Mouse (Mus musculus) heart, postnatal 36 days (tissue): ENCODE data around the gene Bbip1. TPM values are rescaled to one million over a fixed set of nuclear protein-coding genes. Genes with fewer than 3 reads are reported as not detected.
"Not testable (repeated sequence)": the region's sequence is repeated elsewhere in the genome, so short reads cannot be mapped to it uniquely, and the experiment has no call there.

ENCODE experiments used
- DNase-seq, 2 experiments: peaks; one replicate each; pipeline ENCODE4 v3.0.0; 2021 to 2022
- intact Hi-C: fragments of 180-260 bp; cut with DNase I; formaldehyde crosslinking; loops from one replicate; pipeline ENCODE4 v1.15.1; 2025
- total RNA-seq, 2 experiments: library from RNA; stranded (reverse); gene quantifications; 2 replicates each; pipeline ENCODE4 v1.2.3; 2021

The Bbip1 gene
- total RNA-seq: 10 to 100 TPM; 34.9 to 36.2 TPM

DNA sequence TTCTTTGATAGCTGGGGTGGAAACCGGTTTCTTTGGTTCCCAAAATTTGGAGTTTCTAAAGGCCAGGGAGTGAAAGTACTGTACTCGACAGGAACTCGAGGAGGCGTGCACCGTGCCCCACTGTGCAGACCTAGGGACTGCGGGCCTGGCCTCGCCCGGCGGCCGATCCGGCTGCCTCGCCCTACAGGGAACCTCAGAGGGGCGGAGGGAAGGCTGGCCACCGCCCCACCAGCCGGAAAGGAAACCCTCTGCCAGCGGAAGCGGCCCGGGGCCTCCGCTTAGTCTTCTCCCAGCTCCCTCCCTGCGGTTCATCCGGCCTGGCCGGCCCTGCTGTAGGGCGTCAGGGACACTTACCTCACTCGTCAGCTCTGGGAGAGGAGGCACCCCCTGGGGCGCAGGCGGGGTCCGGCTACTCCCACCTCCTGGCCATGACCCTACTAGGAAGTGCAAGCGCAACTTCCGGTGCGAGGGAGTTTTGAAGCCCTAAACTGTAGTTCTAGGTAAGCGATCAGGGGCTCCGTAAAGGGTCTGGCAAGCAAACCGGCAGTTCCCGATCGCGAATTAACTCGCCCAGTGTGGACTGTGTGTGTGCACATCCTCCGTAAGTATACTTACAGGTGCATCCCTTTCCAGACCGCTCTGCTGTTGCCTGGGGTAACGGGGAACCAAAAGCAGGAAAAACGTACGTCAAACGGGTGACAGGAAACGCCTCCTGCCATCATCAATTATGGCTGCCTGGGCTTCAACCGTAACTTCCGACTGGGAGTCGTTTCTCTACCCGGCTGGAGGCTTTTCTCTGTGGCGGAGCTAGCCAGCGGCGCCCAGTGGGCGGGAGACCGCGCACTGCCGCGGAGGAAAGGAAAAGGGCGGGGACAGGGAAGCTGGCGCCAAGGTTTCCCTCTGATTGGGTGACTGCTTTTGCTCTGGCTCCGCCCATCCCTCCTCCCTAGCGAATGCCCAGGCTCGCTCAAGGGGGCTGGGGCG is at the start of gene Bbip1, which contains the start of gene Shoc2:
TSS of gene Bbip1 (minus strand) at position 826 of the 984 bp plus-strand sequence.
TSS of gene Shoc2 (plus strand) at position 505 of the 984 bp plus-strand sequence.
- DNase-seq: peak; percentile 96 to 98

DNA sequence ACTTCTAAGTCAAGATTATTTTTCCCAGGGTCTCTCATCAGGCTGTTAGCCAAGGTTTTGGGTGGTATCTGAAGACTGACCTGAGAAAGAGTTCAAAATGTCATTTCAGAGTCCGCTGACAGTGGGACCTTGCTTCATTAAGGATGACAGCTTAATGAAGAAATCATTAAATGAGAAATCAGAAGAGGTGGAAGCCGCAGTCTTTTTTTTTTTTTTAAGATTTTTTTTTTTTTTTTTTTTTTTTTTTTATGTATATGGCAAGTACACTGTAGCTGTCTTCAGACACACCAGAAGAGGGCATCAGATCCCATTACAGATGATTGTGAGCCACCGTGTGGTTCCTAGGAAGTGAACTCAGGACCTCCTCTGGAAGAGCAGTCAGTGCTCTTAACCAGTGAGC is 49.4 kb upstream of the Bbip1 start:
- intact Hi-C loops: no loop called here
- DNase-seq: no peak

More for the DNA sequence above, at the start of gene Bbip1, which contains the start of gene Shoc2:
- intact Hi-C loops: loop anchor here (2.0 to 10.0 kb wide), 4 partner anchors 41 to 632 kb away; partner anchors contain the start of genes Mxi1 and Smndc1

DNA sequence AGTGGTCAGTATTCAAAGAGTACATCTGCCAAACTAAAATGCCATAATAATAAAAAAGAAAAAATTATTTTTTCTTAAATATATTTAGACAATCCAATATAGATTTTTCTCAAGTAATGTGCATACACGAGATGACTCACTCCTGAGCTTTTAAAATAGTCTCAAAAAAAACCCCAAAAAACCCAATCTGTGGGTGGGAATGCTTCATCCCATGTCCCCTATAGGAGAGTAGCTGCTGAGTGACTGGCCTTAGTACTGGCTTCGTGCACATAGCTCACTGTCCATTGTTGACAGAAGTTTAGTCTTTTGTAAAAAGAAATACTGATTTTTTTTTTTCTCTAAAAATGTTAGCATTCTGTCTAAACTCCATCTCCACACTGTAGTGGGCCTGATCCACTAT is 46.1 kb upstream of the Bbip1 start:
- intact Hi-C loops: no loop called here
- DNase-seq: no peak

DNA sequence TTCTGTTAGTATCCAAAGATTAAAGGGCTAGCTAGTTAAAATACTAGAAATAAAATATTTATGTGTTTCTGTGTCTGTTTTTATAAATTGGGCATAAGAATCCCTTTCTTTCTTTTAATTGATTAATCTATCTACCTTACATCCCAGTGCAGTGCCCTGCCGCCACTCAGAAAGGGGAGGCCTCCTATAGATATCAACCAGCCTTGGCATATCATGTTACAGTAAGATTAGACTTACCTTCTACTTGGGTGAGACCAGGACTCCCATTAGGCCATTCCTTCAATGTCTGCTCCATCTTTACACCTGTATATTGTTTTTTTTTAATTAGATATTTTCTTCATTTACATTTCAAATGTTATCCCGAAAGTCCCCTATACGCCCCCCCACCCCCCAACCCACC is 40.2 kb upstream of the Bbip1 start:
- DNase-seq: no peak
- intact Hi-C loops: no loop called here

DNA sequence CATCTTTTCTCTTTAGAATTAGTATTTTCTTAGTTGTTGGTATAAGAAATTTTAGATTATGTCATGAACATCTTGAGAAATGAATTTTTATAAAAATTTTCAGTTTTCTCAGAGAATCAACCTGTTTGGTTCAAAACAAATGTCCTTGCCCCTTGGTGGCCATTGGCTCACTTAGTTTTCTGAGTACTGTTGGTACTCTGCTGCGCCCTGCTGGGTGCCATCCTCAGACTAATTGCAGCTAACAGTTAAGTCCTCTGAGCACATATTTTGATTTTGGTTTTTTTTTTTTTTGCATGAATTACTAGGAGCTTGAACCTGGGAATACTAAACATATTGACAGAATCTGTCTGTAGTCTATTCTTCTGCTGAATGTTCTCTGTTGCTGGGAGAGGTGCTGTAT is 38.9 kb upstream of the Bbip1 start:
- intact Hi-C loops: loop anchor here (2.0 kb wide), 1 partner anchor 37 kb away; no protein-coding TSS in a partner anchor
- DNase-seq: no peak

DNA sequence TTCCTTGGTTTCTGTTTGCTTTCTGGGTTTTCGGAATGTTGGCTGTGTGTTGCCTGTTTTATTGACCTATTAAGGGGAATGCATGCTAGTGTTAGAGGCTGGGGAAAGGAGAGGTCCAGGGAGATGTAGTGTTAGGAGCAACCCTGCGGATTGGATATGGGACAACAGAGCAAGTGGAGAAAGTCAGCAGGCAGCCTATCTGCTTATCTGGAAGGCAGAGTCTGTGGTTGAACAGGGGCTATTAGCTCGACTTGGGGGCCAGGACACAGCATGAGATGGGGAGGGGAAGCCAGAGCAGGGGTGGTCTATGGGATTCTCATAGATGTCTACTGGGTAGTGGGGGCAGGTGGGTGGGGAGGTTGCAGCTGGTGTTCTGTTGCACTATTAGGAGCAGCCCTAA is 37.6 kb upstream of the Bbip1 start:
- no peak for DNase-seq
- intact Hi-C loops: loop anchor here (2.0 kb wide), 1 partner anchor 35 kb away; no protein-coding TSS in a partner anchor

DNA sequence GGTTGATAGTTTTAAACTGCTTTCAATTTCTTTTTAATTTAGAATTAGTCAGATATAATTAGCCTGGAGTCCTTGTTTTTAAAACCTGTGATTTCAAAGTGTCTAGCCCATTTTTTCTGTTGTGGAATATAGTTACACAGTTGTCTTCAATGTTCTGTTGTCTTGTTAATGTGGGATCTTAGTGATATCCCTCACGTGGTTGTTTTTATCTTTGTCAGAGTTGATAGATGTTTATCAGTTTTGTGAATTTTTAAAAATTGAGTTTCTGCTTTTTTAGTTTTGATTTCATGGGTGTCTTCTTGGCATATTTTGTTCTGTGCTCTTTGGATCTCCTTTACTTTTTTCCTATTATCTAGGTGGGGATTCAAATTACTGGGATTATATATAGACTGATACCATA is 29.2 kb upstream of the Bbip1 start:
- no peak for DNase-seq
- intact Hi-C loops: no loop called here

DNA sequence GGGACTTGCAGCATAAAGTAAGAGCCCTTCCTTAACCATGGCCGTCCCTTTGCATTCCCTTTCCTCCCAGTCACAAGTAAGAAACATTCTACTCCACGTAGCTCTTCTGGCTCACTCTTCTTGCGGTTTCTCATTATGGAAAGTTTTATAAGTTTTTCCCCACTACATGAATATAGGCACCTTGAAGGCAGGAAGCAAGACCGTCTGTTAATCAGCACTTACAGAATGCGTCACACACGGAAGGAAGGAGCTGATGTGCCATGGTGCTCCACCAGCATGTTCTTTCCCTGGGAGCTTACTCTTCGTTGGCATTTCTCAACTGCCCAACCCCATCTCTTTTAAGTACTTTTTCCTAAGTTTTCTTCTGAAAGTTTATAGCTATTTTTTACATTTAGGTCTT is 27.5 kb upstream of the Bbip1 start:
- DNase-seq: no peak
- intact Hi-C loops: no loop called here

DNA sequence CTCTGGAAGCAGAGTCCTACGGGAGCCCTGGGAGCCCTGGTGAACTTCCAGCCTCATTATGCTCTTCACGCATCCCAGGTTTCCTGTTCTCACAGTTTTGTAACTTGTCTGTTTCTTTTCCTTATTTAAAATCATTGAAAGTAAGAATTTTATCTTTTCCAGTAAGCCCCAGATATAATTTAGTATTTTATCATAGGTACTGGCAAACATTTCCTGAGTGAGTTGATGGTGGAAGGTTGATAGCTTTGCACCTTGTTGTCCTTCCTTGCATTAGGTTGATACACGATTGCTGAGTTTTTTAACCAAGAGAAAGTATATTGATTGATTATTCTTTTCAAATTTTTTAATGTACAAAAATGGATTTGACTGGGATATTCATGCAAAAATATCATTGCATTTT is 24.8 kb upstream of the Bbip1 start:
- no peak for DNase-seq
- intact Hi-C loops: no loop called here

DNA sequence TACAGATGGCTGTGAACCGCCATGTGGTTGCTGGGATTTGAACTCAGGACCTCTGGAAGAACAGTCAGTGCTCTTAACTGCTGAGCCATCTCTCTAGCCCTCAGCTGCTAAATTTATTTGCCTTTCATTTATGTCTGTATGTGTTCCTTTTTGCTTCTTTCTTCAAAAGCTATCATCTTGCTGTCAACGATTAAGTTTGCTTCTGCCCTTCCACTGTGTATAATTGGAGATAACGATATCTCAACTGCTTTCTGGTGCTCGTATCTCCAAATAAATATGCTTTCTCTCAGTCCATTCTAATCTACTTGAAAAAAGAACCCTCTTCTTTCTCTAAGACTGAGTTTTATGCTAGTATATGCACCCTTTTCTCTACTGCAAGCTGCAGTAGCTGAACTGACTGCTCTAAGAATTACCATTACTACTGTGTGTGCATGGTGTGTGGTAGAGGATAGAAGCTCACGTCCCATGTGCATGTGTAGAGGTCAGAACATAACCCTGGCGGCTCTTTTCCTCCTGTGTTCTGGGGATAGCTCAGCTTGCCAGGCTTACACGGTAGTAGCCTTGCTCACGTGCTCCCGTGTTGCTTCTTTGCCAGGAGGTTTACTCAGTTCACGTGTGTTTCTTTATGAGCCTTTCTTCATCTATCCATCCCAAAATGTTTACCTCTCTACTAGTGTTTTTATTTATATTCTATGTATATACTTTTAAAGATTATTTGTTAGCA is 20.6 kb upstream of the Bbip1 start:
- intact Hi-C loops: no loop called here
- no peak for DNase-seq

DNA sequence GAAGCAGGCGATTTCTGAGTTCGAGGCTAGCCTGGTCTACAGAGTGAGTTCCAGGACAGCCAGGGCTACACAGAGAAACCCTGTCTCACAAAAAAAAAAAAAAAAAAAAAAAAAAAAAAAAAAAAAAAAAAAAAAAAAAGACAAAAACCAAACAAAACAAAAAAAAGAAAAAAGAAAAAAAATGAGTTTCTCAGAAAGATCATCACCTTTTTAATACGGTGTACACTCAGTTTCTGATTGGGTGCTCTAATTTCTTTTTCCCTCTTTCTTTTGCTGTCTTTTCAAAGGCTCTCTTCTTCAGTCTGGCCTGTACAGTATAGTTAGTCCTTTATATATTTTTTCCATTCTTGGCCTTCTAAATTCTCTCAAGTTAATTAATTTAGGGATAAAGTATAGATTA is 19.9 kb upstream of the Bbip1 start:
- intact Hi-C loops: not testable (repeated sequence)

DNA sequence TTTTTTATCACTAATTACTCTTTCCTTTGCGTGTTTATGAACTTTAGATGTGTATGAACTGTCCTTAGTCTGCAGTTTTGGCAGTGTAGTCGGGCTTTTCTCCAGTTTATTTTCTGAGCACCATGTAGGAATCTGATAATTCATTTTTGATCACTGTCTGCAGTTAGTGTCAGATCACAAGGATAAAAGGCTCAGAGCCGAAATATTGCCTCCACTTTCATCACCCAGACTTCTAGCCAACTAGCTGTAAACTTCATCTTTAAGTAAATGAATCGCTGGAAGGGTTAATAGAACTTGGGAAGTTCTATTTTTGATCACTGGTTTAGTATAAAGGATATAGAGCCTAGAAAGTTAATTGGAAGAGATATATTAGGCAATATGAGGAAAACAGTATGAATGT is 18.1 kb upstream of the Bbip1 start:
- DNase-seq: no peak
- intact Hi-C loops: no loop called here

More for the DNA sequence above, 19.9 kb upstream of the Bbip1 start:
- DNase-seq: not testable (repeated sequence)

DNA sequence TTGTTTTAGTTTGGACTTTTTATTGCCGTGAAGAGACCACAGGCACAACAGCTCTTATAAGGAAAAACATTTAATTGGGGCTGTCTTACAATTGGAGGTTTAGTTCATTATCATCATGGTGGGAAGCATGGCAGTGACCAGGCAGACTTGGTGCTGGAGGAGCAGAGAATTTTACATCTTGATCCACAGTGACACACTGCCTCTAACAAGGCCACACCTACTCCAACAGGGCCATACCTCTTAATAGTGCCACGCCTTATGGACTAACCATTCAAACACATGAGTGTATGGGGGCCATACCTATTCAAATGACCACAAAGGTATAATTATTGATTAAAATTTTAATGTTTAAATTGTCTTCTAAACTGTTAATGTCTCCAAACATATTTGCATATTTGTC is 13.1 kb upstream of the Bbip1 start:
- DNase-seq: no peak
- intact Hi-C loops: loop anchor here (10.0 kb wide), 1 partner anchor 1247 kb away; no protein-coding TSS in a partner anchor

DNA sequence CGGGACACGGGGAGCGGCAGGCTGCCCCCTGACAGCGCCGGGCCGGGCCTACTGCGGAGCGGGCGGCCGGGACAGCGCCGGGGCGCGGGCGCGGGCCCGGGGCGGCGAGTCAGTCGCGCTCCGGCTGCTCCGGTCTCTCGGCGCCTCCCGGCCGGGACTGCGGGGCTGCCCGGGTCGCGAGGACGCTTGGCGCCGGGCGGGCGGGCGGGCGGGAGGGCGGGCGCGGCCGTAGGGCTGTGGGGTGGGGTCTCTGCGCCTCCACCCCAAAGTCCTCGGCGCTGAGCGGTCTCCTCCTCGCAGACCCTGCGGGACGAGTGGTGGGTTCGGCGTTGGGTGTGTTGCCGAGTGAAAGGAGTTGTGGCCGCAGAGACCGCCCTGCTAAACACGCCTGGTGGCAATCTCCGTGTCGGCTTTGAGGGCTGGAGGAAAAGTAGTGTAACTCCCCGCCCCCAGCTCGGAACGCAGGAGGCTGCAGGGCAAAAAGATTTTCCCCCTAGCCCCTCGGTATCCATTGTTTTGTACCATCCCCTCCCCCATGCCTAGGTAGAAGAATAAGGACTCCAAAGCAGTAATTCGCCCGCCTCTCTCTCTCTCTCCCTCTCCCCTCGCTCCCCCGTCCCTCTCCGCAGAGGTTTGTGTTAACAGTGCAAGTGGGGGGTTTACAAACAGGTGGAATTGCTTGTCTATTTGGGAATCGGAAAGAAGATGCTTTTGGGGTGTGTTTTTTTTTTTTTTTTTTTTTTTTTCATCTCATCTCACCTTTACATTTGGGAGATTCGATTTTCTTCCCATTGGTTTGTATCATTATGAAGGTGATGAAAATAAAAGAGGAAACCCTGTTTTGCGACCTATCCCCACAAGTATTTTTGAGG is 980 bp upstream of the Bbip1 start:
- intact Hi-C loops: loop anchor here (2.0 to 10.0 kb wide), 3 partner anchors 37 to 551 kb away; partner anchors contain the start of genes Adra2a and Smndc1

DNA sequence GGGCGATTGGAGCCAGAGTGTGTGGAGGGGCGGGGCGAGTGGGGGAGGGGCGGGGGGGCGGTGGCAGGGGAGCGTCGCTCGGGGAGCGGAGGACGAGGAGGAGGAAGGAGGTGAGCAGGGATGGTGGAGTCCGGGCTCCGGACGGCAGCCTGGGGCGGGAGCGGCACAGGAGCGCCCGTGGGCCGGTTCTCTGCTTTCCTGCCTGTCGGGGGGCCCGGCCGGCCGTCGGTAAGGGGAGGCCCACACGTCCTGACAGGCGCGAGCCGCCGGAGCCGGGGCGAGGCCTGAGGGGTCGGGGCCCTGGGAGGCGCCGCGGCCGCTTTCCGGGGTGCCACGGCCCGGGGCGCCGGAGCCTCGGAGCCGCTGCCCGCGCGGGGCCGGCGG is 351 bp upstream of the Bbip1 start:
- intact Hi-C loops: loop anchor here (5.0 to 10.0 kb wide), 4 partner anchors 98 to 632 kb away; partner anchors contain the start of genes Adra2a, Mxi1 and Smndc1
- no peak for DNase-seq

More for the DNA sequence above, 980 bp upstream of the Bbip1 start:
- peak; percentile 44 to 53 for DNase-seq

DNA sequence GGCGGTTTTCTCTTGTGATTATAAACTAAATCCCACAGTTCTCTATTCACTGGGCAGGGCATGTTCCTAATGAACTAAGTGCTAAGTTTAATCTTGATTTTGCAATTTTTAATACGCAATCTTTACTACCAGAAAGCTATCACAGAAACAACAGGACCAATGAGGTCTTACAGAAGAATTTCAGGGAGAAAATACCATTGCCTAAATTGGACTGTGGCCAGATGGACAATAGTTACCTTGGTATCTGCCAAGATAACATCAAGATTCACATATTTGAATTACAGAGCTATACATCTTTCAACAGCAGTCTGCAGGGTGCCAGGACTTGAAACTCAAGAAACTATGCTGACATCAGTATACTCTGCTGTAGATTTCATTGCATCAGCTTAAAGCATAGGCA is 2.1 kb downstream of the Bbip1 start:
- DNase-seq: no peak
- intact Hi-C loops: loop anchor here (2.0 to 10.0 kb wide), 4 partner anchors 40 to 630 kb away; partner anchors contain the start of genes Mxi1 and Smndc1

DNA sequence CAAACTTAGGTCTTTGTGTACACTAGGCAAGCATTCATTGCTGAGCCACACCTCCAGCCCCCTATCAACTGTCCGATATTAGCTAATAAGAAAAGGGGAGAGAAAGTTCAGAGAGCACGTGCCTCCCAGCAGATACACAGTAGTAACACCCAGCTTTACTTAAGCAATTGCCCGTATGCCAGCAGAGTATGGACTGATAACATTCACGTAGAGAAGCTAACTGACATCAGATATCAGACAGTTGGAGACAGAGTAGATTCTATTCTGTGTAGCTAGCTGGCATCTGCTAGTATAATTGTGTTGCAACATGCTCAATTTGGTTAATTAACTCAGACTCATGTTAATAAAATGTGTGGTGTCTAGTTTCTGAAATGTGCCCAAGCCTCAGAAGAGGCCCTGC is 3.3 kb downstream of the Bbip1 start:
- DNase-seq: no peak
- intact Hi-C loops: loop anchor here (5.0 to 10.0 kb wide), 3 partner anchors 104 to 629 kb away; partner anchors contain the start of genes Mxi1 and Smndc1

DNA sequence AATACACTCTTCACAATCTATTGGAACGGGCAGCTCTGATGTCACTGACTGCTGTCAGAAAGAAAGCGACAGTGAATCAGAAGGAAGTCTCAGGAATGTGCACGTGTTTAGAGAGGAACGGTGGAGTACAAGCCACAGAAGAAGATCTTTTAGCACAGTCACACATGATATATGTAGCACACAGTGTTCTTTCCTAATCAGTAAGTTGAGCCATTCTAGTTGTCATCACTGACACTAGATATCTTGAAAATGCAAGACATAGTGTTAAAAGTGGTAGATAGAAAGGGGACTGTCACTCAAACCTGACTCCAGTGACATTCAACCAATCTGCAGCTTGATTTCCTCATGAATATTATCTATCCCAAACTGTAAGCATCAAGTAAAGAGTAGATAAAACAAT is 5.0 kb downstream of the Bbip1 start:
- no peak for DNase-seq
- intact Hi-C loops: no loop called here

DNA sequence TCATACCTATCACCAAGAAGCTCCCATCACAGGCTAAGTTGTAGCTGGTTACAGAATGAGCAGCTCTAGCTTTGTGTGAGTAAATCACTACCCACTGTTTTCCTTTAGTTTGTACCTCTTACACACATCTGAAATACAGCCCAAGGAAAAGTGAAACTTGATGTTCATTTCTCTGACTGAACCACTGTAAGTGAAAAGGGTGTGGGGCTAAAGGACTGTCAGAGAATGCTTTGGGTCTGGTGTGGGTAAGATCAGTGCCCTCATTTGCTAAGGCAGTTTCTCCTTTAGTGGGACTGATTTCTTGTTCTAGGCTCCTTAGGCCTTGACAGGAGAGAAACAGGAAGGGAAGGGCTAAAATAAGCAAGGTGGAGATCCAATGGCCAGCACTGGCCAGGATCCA is 10.4 kb downstream of the Bbip1 start:
- DNase-seq: no peak
- intact Hi-C loops: no loop called here

DNA sequence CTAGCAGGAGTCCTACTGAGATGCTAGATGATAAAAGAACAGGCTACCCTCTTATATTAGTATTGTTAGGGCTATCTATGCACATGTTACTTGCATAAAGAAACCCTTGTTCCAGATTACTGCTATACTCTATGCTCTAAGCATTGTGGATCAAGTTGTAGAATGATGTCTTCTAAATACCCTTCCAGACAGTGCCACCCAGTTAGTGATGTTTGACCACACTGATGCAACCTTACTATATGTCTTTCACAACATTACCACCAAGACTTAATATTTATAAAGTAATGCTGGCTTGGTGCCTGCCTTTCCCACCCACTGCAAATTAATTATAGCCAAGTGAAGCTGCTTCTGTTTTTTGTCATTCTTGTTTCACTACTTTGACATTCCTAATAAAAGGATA is 11.4 kb downstream of the Bbip1 start:
- intact Hi-C loops: no loop called here
- no peak for DNase-seq
